Mouse (Mus musculus) cerebellum, adult 2 months (tissue): ENCODE measurements around the gene Zfp94.

ENCODE experiments used
- CTCF ChIP-seq: fragments of 200-500 bp; IDR thresholded peaks from 2 replicates; pipeline ENCODE4 v1.5.1; 2011; ENCODE audit warnings: low read depth, mild to moderate bottlenecking, control low read depth, low read length, moderate library complexity, borderline replicate concordance; ENCODE audit not compliant: insufficient read depth
- POLR2A ChIP-seq: fragments of 200-500 bp; IDR thresholded peaks from 2 replicates; pipeline ENCODE4 v1.6.1; 2011; ENCODE audit warnings: low read length, control low read depth, borderline replicate concordance; ENCODE audit not compliant: insufficient read depth

- TF ChIP-seq POLR2A (no peak), CTCF (no peak)
Observed at GRCm38 (mm10) chr7:24260000-24260312, 56.5 kb downstream of the Zfp94 start.
